Mouse (Mus musculus): ENCODE data around the gene Ppp2r2c. TPM values are rescaled to one million over a fixed set of nuclear protein-coding genes. Genes with fewer than 3 reads are reported as not detected.

Gene Ppp2r2c
- total and polyA plus RNA-seq, 3 experiments, result 0.06 to 0.96 (median 0.78) TPM

- DNase-seq, result no peak
- 77% methylated on average over 5 of the region's 5 CpGs for WGBS
These were observed 31.1 kb downstream of the Ppp2r2c start for GRCm38 (mm10) chr5:36899392-36899791.

GRCm38 (mm10) chr5:36900189-36900619, 31.9 kb downstream of the Ppp2r2c start:
- Histone ChIP-seq H3K27me3 (ENCODE audit: control insufficient read depth, insufficient read depth, low read length) (no peaks in the 10 kb centered on the region), H3K36me3 (ENCODE audit: control insufficient read depth, insufficient read depth, low read length) (no peaks in the 10 kb centered on the region), H3K4me1 (ENCODE audit: control insufficient read depth, insufficient read depth, low read length) (peaks cover 4% of the 10 kb centered on the region; the same call in 1 of the 2 replicates), H3K4me3 (no peak overlapping the region), H3K9ac (ENCODE audit: low read depth, low read length) (no peak overlapping the region), H3K27ac (no peak overlapping the region), H3K79me2 (replicated peaks; ENCODE audit: control insufficient read depth, insufficient read depth, low read length) (no peaks in the 10 kb centered on the region)
- WGBS, result 22% methylated on average over 6 of the region's 6 CpGs
- intact Hi-C loops (cut with DNase I), result no loop called here
- TF ChIP-seq CTCF (IDR thresholded peaks at IDR 0.05) (no peak), POLR2A (IDR thresholded peaks at IDR 0.05; ENCODE audit: insufficient read depth, low read depth, low read length) (no peak), EP300 (IDR thresholded peaks at IDR 0.05; ENCODE audit: insufficient read depth, low read depth, low read length) (no peak)
- peak; percentile 33 to 36 for DNase-seq

More at GRCm38 (mm10) chr5:36899392-36899791, 31.1 kb downstream of the Ppp2r2c start:
- intact Hi-C loops (cut with DNase I), result no loop called here
- Histone ChIP-seq H3K36me3 (ENCODE audit: control insufficient read depth, insufficient read depth, low read length) (no peaks in the 10 kb centered on the region), H3K9ac (ENCODE audit: low read depth, low read length) (no peak overlapping the region), H3K27ac (no peak overlapping the region), H3K4me1 (ENCODE audit: control insufficient read depth, insufficient read depth, low read length) (peaks cover 4% of the 10 kb centered on the region; the same call in 1 of the 2 replicates), H3K79me2 (replicated peaks; ENCODE audit: control insufficient read depth, insufficient read depth, low read length) (no peaks in the 10 kb centered on the region), H3K4me3 (no peak overlapping the region), H3K27me3 (ENCODE audit: control insufficient read depth, insufficient read depth, low read length) (no peaks in the 10 kb centered on the region)
- TF ChIP-seq CTCF (IDR thresholded peaks at IDR 0.05) (no peak), POLR2A (IDR thresholded peaks at IDR 0.05; ENCODE audit: insufficient read depth, low read depth, low read length) (no peak), EP300 (IDR thresholded peaks at IDR 0.05; ENCODE audit: insufficient read depth, low read depth, low read length) (no peak)

GRCm38 (mm10) chr5:36902807-36903206, 34.5 kb downstream of the Ppp2r2c start:
- intact Hi-C loops (cut with DNase I), result no loop called here
- H3K36me3 ChIP-seq (ENCODE audit: control insufficient read depth, insufficient read depth, low read length), result no peaks in the 10 kb centered on the region
- H3K27me3 ChIP-seq (ENCODE audit: control insufficient read depth, insufficient read depth, low read length), result no peaks in the 10 kb centered on the region
- no peak overlapping the region for H3K27ac ChIP-seq
- H3K4me3 ChIP-seq, result no peak overlapping the region
- H3K4me1 ChIP-seq (ENCODE audit: control insufficient read depth, insufficient read depth, low read length), result peaks cover 4% of the 10 kb centered on the region; the same call in 1 of the 2 replicates
- H3K79me2 ChIP-seq (replicated peaks; ENCODE audit: control insufficient read depth, insufficient read depth, low read length), result no peaks in the 10 kb centered on the region
- TF ChIP-seq POLR2A (IDR thresholded peaks at IDR 0.05; ENCODE audit: insufficient read depth, low read depth, low read length) (no peak), EP300 (IDR thresholded peaks at IDR 0.05; ENCODE audit: insufficient read depth, low read depth, low read length) (no peak)
- no peak for DNase-seq
- WGBS, result 72% methylated on average over 2 of the region's 2 CpGs
- no peak overlapping the region for H3K9ac ChIP-seq (ENCODE audit: low read depth, low read length)

- WGBS, result 53% methylated on average over 2 of the region's 2 CpGs
- no peak overlapping the region for H3K4me3 ChIP-seq
- intact Hi-C loops (cut with DNase I), result no loop called here
These were observed 35.8 kb downstream of the Ppp2r2c start for GRCm38 (mm10) chr5:36904131-36904530.

GRCm38 (mm10) chr5:36904703-36905102, 36.4 kb downstream of the Ppp2r2c start:
- no peaks in the 10 kb centered on the region for H3K27me3 ChIP-seq (ENCODE audit: control insufficient read depth, insufficient read depth, low read length)
- 74% methylated on average over 9 of the region's 9 CpGs for WGBS
- no peaks in the 10 kb centered on the region for H3K79me2 ChIP-seq (replicated peaks; ENCODE audit: control insufficient read depth, insufficient read depth, low read length)
- no peak for TF ChIP-seq EP300 (IDR thresholded peaks at IDR 0.05; ENCODE audit: insufficient read depth, low read depth, low read length)
- no peak for TF ChIP-seq POLR2A (IDR thresholded peaks at IDR 0.05; ENCODE audit: insufficient read depth, low read depth, low read length)
- TF ChIP-seq CTCF (IDR thresholded peaks at IDR 0.05), result no peak
- intact Hi-C loops (cut with DNase I), result no loop called here
- H3K4me1 ChIP-seq (ENCODE audit: control insufficient read depth, insufficient read depth, low read length), result peaks cover 4% of the 10 kb centered on the region; the same call in 1 of the 2 replicates
- no peak for DNase-seq
- no peak overlapping the region for H3K27ac ChIP-seq
- H3K4me3 ChIP-seq, result no peak overlapping the region
- no peaks in the 10 kb centered on the region for H3K36me3 ChIP-seq (ENCODE audit: control insufficient read depth, insufficient read depth, low read length)
- no peak overlapping the region for H3K9ac ChIP-seq (ENCODE audit: low read depth, low read length)

More at GRCm38 (mm10) chr5:36904131-36904530, 35.8 kb downstream of the Ppp2r2c start:
- H3K36me3 ChIP-seq (ENCODE audit: control insufficient read depth, insufficient read depth, low read length), result no peaks in the 10 kb centered on the region
- TF ChIP-seq POLR2A (IDR thresholded peaks at IDR 0.05; ENCODE audit: insufficient read depth, low read depth, low read length) (no peak), EP300 (IDR thresholded peaks at IDR 0.05; ENCODE audit: insufficient read depth, low read depth, low read length) (no peak), CTCF (IDR thresholded peaks at IDR 0.05) (no peak)
- H3K9ac ChIP-seq (ENCODE audit: low read depth, low read length), result no peak overlapping the region
- DNase-seq, result no peak
- H3K4me1 ChIP-seq (ENCODE audit: control insufficient read depth, insufficient read depth, low read length), result peaks cover 4% of the 10 kb centered on the region; the same call in 1 of the 2 replicates
- no peaks in the 10 kb centered on the region for H3K79me2 ChIP-seq (replicated peaks; ENCODE audit: control insufficient read depth, insufficient read depth, low read length)
- H3K27ac ChIP-seq, result no peak overlapping the region
- no peaks in the 10 kb centered on the region for H3K27me3 ChIP-seq (ENCODE audit: control insufficient read depth, insufficient read depth, low read length)

- no peak overlapping the region for H3K27ac ChIP-seq
- 51% methylated on average over 8 of the region's 8 CpGs for WGBS
- intact Hi-C loops (cut with DNase I), result no loop called here
- DNase-seq, result peak; percentile 27 to 48
- no peak overlapping the region for H3K9ac ChIP-seq (ENCODE audit: low read depth, low read length)
- no peak for TF ChIP-seq EP300 (IDR thresholded peaks at IDR 0.05; ENCODE audit: insufficient read depth, low read depth, low read length)
- TF ChIP-seq CTCF (IDR thresholded peaks at IDR 0.05), result no peak
- no peak for TF ChIP-seq POLR2A (IDR thresholded peaks at IDR 0.05; ENCODE audit: insufficient read depth, low read depth, low read length)
- no peaks in the 10 kb centered on the region for H3K27me3 ChIP-seq (ENCODE audit: control insufficient read depth, insufficient read depth, low read length)
- H3K36me3 ChIP-seq (ENCODE audit: control insufficient read depth, insufficient read depth, low read length), result no peaks in the 10 kb centered on the region
- H3K79me2 ChIP-seq (replicated peaks; ENCODE audit: control insufficient read depth, insufficient read depth, low read length), result no peaks in the 10 kb centered on the region
- peaks cover 2% of the 10 kb centered on the region; the same call in 1 of the 2 replicates for H3K4me1 ChIP-seq (ENCODE audit: control insufficient read depth, insufficient read depth, low read length)
- H3K4me3 ChIP-seq, result no peak overlapping the region
These were observed 36.9 kb downstream of the Ppp2r2c start for GRCm38 (mm10) chr5:36905216-36905615.
